Mouse (Mus musculus): ENCODE results near the gene Ahcyl2.

GRCm38 (mm10) chr6:29917947-29918346 is 150.1 kb downstream of the Ahcyl2 start:
- TF ChIP-seq POLR2A (IDR thresholded peaks at IDR 0.05; ENCODE audit: borderline replicate concordance, extremely low read depth, low read depth, low read length), result no peak
- TF ChIP-seq CTCF (IDR thresholded peaks at IDR 0.05; ENCODE audit: insufficient read depth, low read length), result no peak

Data from lung, adult 2 months (tissue).